Mouse (Mus musculus) forebrain, embryonic 16.5 days (tissue): Measurements from ENCODE around the gene Trio. TPM values are rescaled to one million over a fixed set of nuclear protein-coding genes. Genes with fewer than 3 reads are reported as not detected.
A peak's percentile ranks its signal among the peaks of the same experiment; 100 is the strongest.

Experiments used
- ATAC-seq: fragments of 200-750 bp; cut with Nextera tagmentation; 2 replicates; pipeline ENCODE4 v1.8.0; 2017; ENCODE audit warnings: mild to moderate bottlenecking, moderate library complexity
- H3K27ac ChIP-seq: fragments of 300-500 bp; sonication (generic); 2 replicates; pipeline ENCODE4 v1.5.1; 2014; ENCODE audit warnings: low read length, control low read depth
- H3K27me3 ChIP-seq: fragments of 300-500 bp; sonication (generic); replicated peaks from 2 replicates; pipeline ENCODE4 v1.6.1; 2014; ENCODE audit warnings: low read length; ENCODE audit not compliant: control insufficient read depth, insufficient read depth
- H3K36me3 ChIP-seq: fragments of 300-500 bp; sonication (generic); 2 replicates; pipeline ENCODE4 v1.6.1; 2014; ENCODE audit not compliant: control insufficient read depth, insufficient read depth
- H3K4me1 ChIP-seq: fragments of 300-500 bp; sonication (generic); replicated peaks from 2 replicates; pipeline ENCODE4 v1.6.1; 2014; ENCODE audit warnings: low read length; ENCODE audit not compliant: control insufficient read depth, insufficient read depth
- H3K4me2 ChIP-seq: fragments of 300-500 bp; sonication (generic); 2 replicates; pipeline ENCODE4 v1.6.1; 2014; ENCODE audit warnings: mild to moderate bottlenecking, low read length, control low read depth
- H3K4me3 ChIP-seq: fragments of 300-500 bp; sonication (generic); replicated peaks from 2 replicates; pipeline ENCODE4 v1.5.1; 2014; ENCODE audit warnings: mild to moderate bottlenecking, low read length, control low read depth
- H3K9ac ChIP-seq: fragments of 300-500 bp; sonication (generic); replicated peaks from 2 replicates; pipeline ENCODE4 v1.6.1; 2014; ENCODE audit warnings: low read depth, low read length, control low read depth
- H3K9me3 ChIP-seq: fragments of 300-500 bp; sonication (generic); 2 replicates; pipeline ENCODE4 v1.6.1; 2016; ENCODE audit warnings: low read length; ENCODE audit not compliant: control insufficient read depth
- WGBS: fragments of 180-500 bp; shearing (Covaris S2); extraction: QIAGEN DNeasy Blood & Tissue Kit; methylation state at CpG from one replicate; pipeline ENCODE4 v1.1.7; 2014; 5-methylcytosine and 5-hydroxymethylcytosine counted together
- polyA plus RNA-seq: library from polyadenylated mRNA; unstranded; fragments of >200 nt; fragmentation: Nextera tagmentation; extraction: Ambion mirVana; gene quantifications from 2 replicates; pipeline ENCODE4 v1.2.1, GENCODE M21; 2015

Gene Trio
- polyA plus RNA-seq, 1 experiment from 2014 or later, result 42.6 TPM

DNA sequence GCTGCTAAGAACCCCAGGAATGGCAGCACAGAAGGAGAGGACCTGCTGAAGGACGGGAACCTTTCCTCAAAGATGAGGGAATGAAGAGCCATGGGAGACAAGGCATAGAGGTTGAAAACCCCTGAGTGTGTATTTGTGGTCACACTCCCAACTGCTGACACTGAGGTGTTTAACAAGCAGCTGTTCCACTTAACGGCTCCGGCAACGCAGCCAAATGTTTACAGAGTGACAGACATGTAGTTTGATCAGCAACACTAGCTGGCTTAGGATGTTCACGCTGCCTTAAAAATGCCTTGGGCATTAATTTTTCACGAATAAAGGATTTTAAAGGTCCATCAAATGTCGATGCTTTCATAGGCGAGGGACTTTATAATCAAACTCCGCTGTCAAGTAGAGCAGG lies 106.8 kb downstream of the Trio start:
- Histone ChIP-seq H3K9me3 (no peaks in the 10 kb centered on the region), H3K9ac (no peak overlapping the region), H3K4me3 (no peak overlapping the region), H3K4me1 (peaks cover 29% of the 10 kb centered on the region), H3K36me3 (no peaks in the 10 kb centered on the region), H3K4me2 (no peak overlapping the region), H3K27me3 (no peaks in the 10 kb centered on the region), H3K27ac (no peak overlapping the region)
- ATAC-seq, result no peak
- 75% methylated on average over 9 of the region's 9 CpGs for WGBS

DNA sequence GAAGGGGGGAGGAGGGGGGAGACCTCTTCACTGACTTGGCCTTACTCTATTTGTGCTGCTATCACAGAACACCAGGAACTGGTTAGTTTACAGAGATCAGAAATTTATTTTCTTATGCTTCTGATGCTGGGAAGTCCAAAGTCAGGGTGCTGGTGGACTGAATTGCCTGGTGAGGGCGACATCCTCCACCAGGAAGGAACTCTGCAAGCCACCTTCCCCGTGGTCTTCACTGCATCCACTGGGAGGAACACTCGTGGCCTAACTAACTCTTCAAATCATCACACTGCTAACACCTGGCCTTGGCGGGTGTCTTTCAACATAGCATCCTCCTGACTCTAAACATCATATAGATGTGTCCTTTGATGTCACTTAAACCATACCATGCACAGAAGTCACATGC lies 109.4 kb downstream of the Trio start:
- Histone ChIP-seq H3K4me3 (no peak overlapping the region), H3K4me2 (no peak overlapping the region), H3K9ac (no peak overlapping the region), H3K9me3 (no peaks in the 10 kb centered on the region), H3K27me3 (no peaks in the 10 kb centered on the region), H3K4me1 (peaks cover 18% of the 10 kb centered on the region), H3K27ac (no peak overlapping the region), H3K36me3 (no peaks in the 10 kb centered on the region)
- 66% methylated on average over 4 of the region's 4 CpGs for WGBS
- ATAC-seq, result no peak

DNA sequence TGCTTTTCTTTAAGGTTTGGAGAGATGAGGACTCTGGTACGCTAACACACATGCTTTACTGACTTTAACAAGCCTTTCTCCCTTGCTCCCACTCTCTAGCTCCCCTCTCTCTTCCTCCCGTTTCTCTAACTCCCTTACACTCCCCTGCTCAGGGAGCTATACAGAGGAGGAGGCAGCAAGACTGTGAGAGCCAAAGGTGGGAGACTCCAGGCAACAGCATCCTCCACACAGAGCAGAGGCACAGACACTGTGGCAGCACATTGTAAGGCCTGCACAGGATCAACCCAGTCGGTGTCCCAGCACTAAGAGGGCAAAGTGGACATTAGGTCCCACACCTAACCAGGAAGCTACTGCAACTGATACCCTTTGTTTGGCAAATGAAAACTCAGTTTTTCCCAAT lies 112.6 kb downstream of the Trio start:
- no peak overlapping the region for H3K9ac ChIP-seq
- 70% methylated on average over 3 of the region's 3 CpGs for WGBS

DNA sequence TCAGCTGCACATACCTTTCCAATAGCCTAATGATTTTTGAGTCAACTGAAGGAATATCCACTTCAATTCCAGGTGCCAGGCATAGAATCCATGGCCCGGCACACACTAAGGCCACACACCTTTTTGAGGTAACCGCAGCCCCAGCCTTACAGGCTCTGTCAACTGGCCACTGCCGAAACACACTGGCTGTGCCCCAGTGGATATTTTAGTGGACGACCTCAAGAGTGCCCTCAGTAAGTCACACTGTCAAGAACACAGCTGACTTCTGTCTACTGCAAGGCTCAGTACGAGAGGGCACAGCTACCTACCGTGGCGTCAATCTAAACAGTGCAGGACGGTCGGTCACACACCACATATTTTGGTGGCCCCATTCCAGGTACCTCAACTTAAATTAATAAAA lies 114.5 kb downstream of the Trio start:
- no peak overlapping the region for H3K27ac ChIP-seq
- H3K4me2 ChIP-seq, result no peak overlapping the region
- no peak overlapping the region for H3K9ac ChIP-seq
- H3K4me3 ChIP-seq, result no peak overlapping the region
- peaks cover 17% of the 10 kb centered on the region for H3K4me1 ChIP-seq
- no peaks in the 10 kb centered on the region for H3K9me3 ChIP-seq
- no peaks in the 10 kb centered on the region for H3K27me3 ChIP-seq
- H3K36me3 ChIP-seq, result no peaks in the 10 kb centered on the region
- 94% methylated on average over 9 of the region's 9 CpGs for WGBS
- ATAC-seq, result no peak

More for the DNA sequence above, 112.6 kb downstream of the Trio start:
- no peaks in the 10 kb centered on the region for H3K4me1 ChIP-seq
- no peak for ATAC-seq
- H3K36me3 ChIP-seq, result no peaks in the 10 kb centered on the region
- H3K9me3 ChIP-seq, result no peaks in the 10 kb centered on the region
- H3K27ac ChIP-seq, result no peak overlapping the region
- H3K4me2 ChIP-seq, result no peak overlapping the region
- H3K4me3 ChIP-seq, result no peak overlapping the region
- no peaks in the 10 kb centered on the region for H3K27me3 ChIP-seq

DNA sequence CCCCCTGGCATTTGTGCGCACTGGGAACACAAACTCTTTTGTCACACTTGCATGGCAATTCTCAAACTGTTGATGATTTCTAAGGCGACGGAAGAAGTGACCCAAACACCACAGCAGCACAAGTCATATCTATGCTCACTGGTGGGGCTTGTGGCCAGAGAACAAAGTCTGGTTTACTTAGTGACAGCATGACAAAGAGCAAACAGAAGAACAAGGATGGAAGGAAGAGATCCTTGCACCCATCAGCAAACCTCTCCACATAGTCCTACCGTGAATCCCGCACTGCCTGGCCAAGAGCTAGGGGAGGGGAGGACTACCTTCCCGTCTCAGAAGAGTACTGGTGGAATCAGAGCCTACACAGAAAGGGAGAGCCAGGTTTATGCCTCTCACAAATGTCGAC lies 115.5 kb downstream of the Trio start:
- Histone ChIP-seq H3K4me1 (peaks cover 21% of the 10 kb centered on the region), H3K4me3 (no peak overlapping the region), H3K27me3 (no peaks in the 10 kb centered on the region), H3K27ac (no peak overlapping the region), H3K36me3 (no peaks in the 10 kb centered on the region), H3K9ac (no peak overlapping the region), H3K4me2 (no peak overlapping the region), H3K9me3 (no peaks in the 10 kb centered on the region)
- 90% methylated on average over 7 of the region's 7 CpGs for WGBS
- no peak for ATAC-seq

DNA sequence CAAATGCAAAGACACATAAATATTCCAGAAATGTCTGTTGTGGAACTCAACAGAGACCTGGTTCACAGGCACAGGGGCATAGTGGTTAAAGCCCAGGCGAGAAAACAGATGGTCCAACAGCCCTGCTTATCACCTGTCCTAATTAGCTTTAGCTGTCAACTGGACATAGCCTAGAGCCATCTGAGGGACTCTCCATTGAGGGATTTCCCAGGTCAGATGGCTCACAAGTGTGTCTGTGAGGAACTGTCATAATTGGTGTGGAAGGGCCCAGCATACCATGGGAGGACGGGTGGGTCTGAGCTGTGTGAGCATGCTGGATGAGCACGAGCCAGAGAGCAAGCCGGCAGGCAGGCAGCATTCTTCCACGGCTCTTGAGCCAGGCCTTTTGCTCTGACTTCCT lies 118.0 kb downstream of the Trio start:
- WGBS, result 68% methylated on average over 5 of the region's 5 CpGs
- Histone ChIP-seq H3K4me1 (peaks cover 34% of the 10 kb centered on the region), H3K4me2 (no peak overlapping the region), H3K36me3 (no peaks in the 10 kb centered on the region), H3K27me3 (no peaks in the 10 kb centered on the region), H3K9ac (no peak overlapping the region), H3K27ac (no peak overlapping the region), H3K4me3 (no peak overlapping the region), H3K9me3 (no peaks in the 10 kb centered on the region)
- no peak; the same call in 1 of the 2 replicates for ATAC-seq

DNA sequence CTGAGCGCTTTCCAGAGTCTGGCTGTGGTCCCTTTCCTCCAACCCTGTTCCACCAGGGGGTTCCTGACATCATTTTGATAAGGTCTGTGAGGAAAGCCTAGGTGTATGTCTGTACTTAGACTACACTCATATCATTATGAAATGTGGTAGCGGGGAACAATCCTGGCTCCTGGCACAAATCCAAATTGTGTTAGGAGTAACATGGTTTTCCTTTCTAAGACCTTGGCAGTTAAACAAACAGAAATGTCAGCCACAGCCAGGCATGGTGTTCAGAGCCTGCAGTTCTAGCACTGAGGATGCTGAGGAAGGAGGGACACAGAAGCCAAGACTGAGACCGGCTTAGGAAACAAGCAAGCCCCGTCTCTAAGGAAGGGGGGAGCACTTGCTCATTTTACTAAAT lies 119.2 kb downstream of the Trio start:
- H3K27me3 ChIP-seq, result no peaks in the 10 kb centered on the region
- no peaks in the 10 kb centered on the region for H3K36me3 ChIP-seq
- 36% methylated on average over 4 of the region's 4 CpGs for WGBS
- no peak for ATAC-seq
- peaks cover 37% of the 10 kb centered on the region for H3K4me1 ChIP-seq
- H3K9me3 ChIP-seq, result no peaks in the 10 kb centered on the region
- H3K4me2 ChIP-seq, result no peak overlapping the region
- no peak overlapping the region for H3K4me3 ChIP-seq
- no peak overlapping the region for H3K9ac ChIP-seq
- no peak overlapping the region for H3K27ac ChIP-seq

DNA sequence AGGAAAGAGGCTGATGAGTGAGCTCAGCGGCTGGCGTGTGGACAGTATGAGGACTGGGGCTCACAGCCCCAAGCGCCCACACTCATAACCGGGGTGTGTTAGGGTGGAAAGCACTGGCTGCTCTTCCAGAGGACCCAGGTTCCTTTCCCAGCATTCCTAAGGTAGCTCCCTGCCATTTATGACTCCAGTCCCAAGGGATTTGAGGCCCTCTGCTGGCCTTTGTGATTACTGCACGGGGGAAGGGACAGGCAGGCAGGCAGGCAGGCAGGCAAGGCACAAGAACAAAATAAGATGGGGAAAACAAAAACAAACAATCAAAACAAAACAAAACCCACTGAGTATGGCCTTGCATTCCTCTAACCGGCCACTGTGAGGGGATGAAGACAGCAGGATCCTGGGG lies 120.3 kb downstream of the Trio start:
- ATAC-seq, result peak; percentile 21
- H3K27ac ChIP-seq, result no peak overlapping the region

DNA sequence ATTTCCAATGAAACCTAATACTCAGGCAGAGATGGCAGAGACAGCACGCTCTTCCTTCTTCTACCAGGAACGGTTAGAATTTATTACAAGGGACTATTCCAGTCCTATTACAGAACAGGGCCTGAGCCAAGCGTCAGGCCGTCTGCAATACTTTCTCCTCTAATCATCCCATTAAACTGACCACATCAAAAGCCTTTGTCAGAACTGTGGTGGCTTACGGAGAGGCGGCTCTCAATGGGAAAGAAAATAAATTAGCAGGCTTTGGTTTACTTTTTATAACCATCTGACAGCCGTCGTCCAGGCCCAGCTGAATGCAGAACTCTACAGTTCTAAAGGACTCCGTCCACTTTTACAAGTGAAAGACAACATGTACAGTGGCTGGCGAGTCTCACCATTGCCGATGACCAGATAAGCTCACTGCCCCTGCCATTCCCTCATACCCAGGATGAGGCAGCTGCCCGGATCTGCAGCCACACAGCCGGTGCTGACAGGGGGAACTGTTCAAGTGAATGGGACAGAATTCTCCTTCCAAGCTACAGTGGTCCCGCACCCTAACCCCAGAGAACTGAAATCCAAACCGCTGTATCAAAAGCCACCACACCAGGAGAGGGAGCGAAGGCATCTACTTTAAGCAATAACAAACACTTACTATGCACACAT lies 121.2 kb downstream of the Trio start:
- H3K27ac ChIP-seq, result peak overlapping the region; percentile 10; the same call in 1 of the 2 replicates
- H3K36me3 ChIP-seq, result peaks cover 10% of the 10 kb centered on the region; the same call in 1 of the 2 replicates
- 32% methylated on average over 16 of the region's 16 CpGs for WGBS
- no peaks in the 10 kb centered on the region for H3K9me3 ChIP-seq
- no peak overlapping the region for H3K4me2 ChIP-seq
- H3K9ac ChIP-seq, result no peak overlapping the region
- no peak for ATAC-seq
- peaks cover 37% of the 10 kb centered on the region for H3K4me1 ChIP-seq
- H3K4me3 ChIP-seq, result no peak overlapping the region
- no peaks in the 10 kb centered on the region for H3K27me3 ChIP-seq

More for the DNA sequence above, 120.3 kb downstream of the Trio start:
- Histone ChIP-seq H3K9me3 (no peaks in the 10 kb centered on the region), H3K4me2 (no peak overlapping the region), H3K4me1 (peaks cover 37% of the 10 kb centered on the region), H3K27me3 (no peaks in the 10 kb centered on the region), H3K9ac (no peak overlapping the region), H3K36me3 (peaks cover 6% of the 10 kb centered on the region; the same call in 1 of the 2 replicates), H3K4me3 (no peak overlapping the region)
- WGBS, result 62% methylated on average over 6 of the region's 6 CpGs

DNA sequence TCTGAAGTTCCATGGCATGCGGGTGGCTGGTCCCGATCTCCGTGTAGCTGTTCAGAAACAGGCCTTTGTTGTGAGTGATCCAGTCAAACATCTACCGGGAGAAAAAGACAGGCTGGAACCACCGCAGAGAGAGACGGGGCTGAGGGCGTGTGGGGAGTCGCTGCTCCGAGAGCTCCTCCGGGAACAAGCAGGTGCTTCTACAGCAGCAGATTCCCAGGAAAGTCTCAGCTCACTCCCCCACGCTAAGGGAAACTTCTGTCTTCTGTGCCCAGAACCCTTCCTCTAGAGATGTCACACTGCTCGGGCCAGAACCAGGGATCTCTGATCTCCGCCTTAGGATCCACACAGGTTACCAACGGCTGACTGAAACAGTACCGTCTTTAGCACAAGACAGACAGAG lies 124.4 kb downstream of the Trio start:
- Histone ChIP-seq H3K27me3 (no peaks in the 10 kb centered on the region), H3K4me1 (peaks cover 20% of the 10 kb centered on the region), H3K4me3 (no peak overlapping the region), H3K9me3 (no peaks in the 10 kb centered on the region), H3K27ac (no peak overlapping the region), H3K36me3 (peaks cover 23% of the 10 kb centered on the region), H3K9ac (no peak overlapping the region), H3K4me2 (no peak overlapping the region)
- no peak for ATAC-seq
- 89% methylated on average over 15 of the region's 15 CpGs for WGBS
